Mouse (Mus musculus) limb, embryonic 15.5 days (tissue): ENCODE measurements around the gene Sh3gl1. TPM values are rescaled to one million over a fixed set of nuclear protein-coding genes. Genes with fewer than 3 reads are reported as not detected.
A peak's percentile ranks its signal among the peaks of the same experiment; 100 is the strongest.

ENCODE experiments used
- ATAC-seq: fragments of 200-750 bp; cut with Nextera tagmentation; 2 replicates; pipeline ENCODE4 v1.8.0; 2017; ENCODE audit warnings: low read depth, moderate TSS enrichment; ENCODE audit not compliant: insufficient number of reproducible peaks, low FRiP score, low TSS enrichment
- H3K27ac ChIP-seq: fragments of 300-500 bp; sonication (generic); 2 replicates; pipeline ENCODE4 v1.5.1; 2015; ENCODE audit warnings: moderate library complexity, mild to moderate bottlenecking, inconsistent platforms
- H3K27me3 ChIP-seq: fragments of 300-500 bp; sonication (generic); 2 replicates; pipeline ENCODE4 v1.6.1; 2015; ENCODE audit warnings: inconsistent platforms
- H3K36me3 ChIP-seq: fragments of 300-500 bp; sonication (generic); 2 replicates; pipeline ENCODE4 v1.6.1; 2015; ENCODE audit warnings: inconsistent platforms
- H3K4me1 ChIP-seq: fragments of 300-500 bp; sonication (generic); 2 replicates; pipeline ENCODE4 v1.6.1; 2015; ENCODE audit warnings: inconsistent platforms
- H3K4me2 ChIP-seq: fragments of 300-500 bp; sonication (generic); 2 replicates; pipeline ENCODE4 v1.6.1; 2015; ENCODE audit warnings: mild to moderate bottlenecking, inconsistent platforms
- H3K4me3 ChIP-seq: fragments of 300-500 bp; sonication (generic); 2 replicates; pipeline ENCODE4 v1.5.1; 2015; ENCODE audit warnings: mild to moderate bottlenecking, inconsistent platforms
- H3K9ac ChIP-seq: fragments of 300-500 bp; sonication (generic); 2 replicates; pipeline ENCODE4 v1.6.1; 2015; ENCODE audit warnings: inconsistent platforms
- H3K9me3 ChIP-seq: fragments of 300-500 bp; sonication (generic); 2 replicates; pipeline ENCODE4 v1.6.1; 2016; ENCODE audit warnings: inconsistent platforms
- WGBS: fragments of 180-500 bp; shearing (Covaris S2); methylation state at CpG from one replicate; pipeline ENCODE4 v1.1.7; 2015; 5-methylcytosine and 5-hydroxymethylcytosine counted together
- polyA plus RNA-seq: library from polyadenylated mRNA; unstranded; fragments of >200 nt; fragmentation: Nextera tagmentation; extraction: Ambion mirVana; gene quantifications from 2 replicates; pipeline ENCODE4 v1.2.1, GENCODE M21; 2015

Sh3gl1 gene
- polyA plus RNA-seq, 1 experiment from 2014 or later: 210 TPM

DNA sequence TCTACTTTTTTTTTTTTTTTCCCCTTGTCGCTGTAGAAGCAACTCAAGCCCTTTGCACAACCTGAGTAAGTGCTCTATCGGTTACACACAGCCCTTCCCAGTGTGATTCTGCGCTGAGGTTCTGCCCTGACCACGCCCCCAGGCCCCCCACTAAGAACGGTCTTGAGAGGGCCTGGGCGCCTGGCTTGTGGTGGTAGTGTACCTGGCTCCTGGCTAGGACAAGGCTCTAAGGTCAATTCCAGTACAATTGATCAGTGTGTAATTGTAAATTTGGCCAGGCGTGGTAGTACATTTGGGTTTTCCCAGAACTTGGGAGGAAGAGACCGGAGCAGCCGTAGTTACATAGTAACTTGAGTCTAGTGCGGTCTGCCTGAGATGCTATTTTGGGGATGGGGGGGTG lies 29.5 kb downstream of the Sh3gl1 start:
- Histone ChIP-seq H3K9ac (no peak overlapping the region), H3K9me3 (no peaks in the 10 kb centered on the region), H3K36me3 (peaks cover 7% of the 10 kb centered on the region), H3K27ac (no peak overlapping the region), H3K27me3 (no peaks in the 10 kb centered on the region), H3K4me3 (no peak overlapping the region), H3K4me1 (peaks cover 26% of the 10 kb centered on the region), H3K4me2 (no peak overlapping the region)
- no peak for ATAC-seq
- WGBS: 54% methylated on average over 10 of the region's 10 CpGs

DNA sequence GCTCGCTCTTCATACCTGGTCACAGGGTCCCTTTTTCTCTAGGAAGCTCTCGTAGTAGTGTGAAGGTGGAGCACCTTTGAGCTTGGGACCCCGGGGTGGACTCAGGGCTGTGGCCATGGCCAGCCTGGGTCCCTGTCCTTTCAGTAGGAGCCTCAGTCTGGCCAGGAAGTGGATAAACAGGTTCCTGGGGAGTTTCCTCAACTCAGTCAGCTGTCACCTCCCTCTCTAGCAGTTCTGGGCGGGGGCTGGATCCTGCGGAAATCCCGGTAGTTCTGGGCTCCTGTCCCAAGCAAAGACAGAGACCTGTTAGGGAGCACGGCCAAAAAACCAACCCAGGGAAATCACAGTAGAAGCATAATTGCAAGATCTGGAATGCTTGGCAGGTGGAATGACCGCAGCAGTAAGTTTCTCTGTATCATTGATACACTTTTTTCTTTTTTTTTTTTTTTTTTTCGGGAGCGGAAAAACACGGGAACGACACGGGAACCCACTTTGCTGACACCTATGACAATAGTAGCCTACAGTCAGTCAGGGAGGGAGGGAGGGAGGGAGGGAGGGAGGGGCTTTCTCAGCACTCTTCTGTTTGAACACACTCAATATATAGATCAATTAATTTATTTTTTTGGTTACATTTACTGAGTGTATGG lies 30.9 kb downstream of the Sh3gl1 start, which contains the start of the genes Stap2 and Mpnd:
Gene Stap2 (minus strand): TSS at position 170 of the 647 bp plus-strand sequence.
Gene Mpnd (plus strand): TSS at position 297 of the 647 bp plus-strand sequence.
- Histone ChIP-seq H3K9me3 (no peaks in the 10 kb centered on the region), H3K9ac (no peak within 1 kb of the TSS), H3K36me3 (no peaks in the 10 kb centered on the region), H3K4me3 (peak within 1 kb of the TSS; percentile 29), H3K4me1 (peaks cover 22% of the 10 kb centered on the region), H3K27me3 (peaks cover 3% of the 10 kb centered on the region), H3K27ac (no peak within 1 kb of the TSS), H3K4me2 (peak within 1 kb of the TSS; percentile 32)
- WGBS: 30% methylated on average over 9 of the region's 13 CpGs
- no peak for ATAC-seq

DNA sequence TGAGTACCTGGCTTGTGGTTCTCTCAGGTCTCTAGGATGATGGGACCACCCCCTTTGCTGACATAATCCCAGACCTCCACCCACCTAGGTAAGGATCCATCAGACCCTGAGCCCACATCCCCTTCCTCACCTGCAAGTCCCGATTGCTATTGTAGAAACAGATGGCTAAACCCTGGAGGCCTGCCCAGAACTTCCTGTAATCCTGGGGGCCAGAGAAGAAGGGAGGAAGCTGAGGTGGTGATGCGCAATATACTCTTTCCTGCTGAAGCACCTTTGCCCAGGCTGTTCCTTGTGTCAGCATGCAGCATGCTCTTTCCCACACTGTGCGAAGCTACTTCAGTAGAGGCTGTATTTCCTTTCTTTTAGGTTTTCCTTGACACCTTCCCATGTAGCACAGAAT lies 33.4 kb downstream of the Sh3gl1 start:
- Histone ChIP-seq H3K27me3 (peaks cover 10% of the 10 kb centered on the region), H3K4me1 (peaks cover 11% of the 10 kb centered on the region), H3K9me3 (no peaks in the 10 kb centered on the region), H3K9ac (no peak overlapping the region), H3K4me2 (no peak overlapping the region), H3K27ac (no peak overlapping the region), H3K36me3 (no peaks in the 10 kb centered on the region), H3K4me3 (no peak overlapping the region)
- 79% methylated on average over 3 of the region's 3 CpGs for whole genome bisulfite sequencing
- no peak for ATAC-seq

DNA sequence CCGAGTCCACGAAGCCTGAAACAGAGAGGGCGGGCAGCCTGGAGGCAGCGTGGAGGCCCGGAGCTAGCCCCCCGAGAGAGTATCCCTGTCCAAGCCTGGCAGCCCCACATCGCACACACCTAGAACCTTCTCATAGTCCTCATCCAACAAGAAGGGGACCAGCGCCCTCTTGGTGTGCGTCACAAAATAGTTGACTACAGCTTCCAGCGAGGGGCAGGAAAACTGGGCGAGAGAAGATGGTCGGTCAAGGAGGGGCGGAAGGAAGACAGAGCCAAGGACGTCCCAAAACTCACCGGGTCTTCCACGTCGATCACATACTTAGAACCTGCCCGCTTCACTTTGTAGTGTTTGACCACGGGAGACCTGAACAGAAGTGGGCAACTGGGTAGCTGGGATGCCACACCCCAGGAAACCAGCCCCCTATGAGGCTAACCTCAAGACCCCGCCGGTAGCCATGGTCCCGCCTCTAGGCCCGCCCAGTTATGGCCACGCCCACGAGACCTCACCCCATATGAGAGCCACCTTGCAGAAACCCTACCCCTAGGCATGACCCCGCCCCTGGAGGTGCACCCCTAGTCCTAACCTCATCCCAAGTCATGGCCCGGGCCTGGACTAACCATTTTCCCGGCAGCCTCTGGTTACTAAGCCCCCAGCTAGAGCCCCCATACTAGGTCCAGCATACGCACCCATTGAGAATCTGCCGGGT lies 36.5 kb downstream of the Sh3gl1 start:
- WGBS: 13% methylated on average over 30 of the region's 30 CpGs
- no peak overlapping the region for H3K4me3 ChIP-seq
- H3K27ac ChIP-seq: no peak overlapping the region
- H3K27me3 ChIP-seq: peaks cover 10% of the 10 kb centered on the region
- H3K36me3 ChIP-seq: peaks cover 9% of the 10 kb centered on the region; the same call in 1 of the 2 replicates
- H3K4me1 ChIP-seq: no peaks in the 10 kb centered on the region
- H3K4me2 ChIP-seq: peak overlapping the region; percentile 12; the same call in 1 of the 2 replicates
- ATAC-seq: no peak
- H3K9me3 ChIP-seq: no peaks in the 10 kb centered on the region
- no peak overlapping the region for H3K9ac ChIP-seq

DNA sequence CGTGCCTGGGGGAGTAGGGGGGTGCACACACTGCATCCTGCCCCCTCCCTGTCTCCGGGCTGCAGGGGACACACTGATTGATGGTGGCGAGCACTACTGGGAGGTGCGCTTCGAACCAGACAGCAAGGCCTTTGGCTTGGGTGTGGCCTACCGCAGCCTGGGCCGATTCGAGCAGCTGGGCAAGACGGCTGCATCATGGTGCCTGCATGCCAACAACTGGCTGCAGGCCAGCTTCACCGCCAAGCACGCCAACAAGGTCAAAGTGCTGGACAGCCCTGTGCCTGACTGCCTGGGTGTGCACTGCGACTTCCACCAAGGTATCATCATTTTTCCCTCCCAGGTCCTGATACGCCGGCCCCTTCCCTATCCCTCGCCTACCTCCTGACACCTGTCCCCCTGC lies 40.4 kb downstream of the Sh3gl1 start:
- Histone ChIP-seq H3K9ac (no peak overlapping the region), H3K9me3 (no peaks in the 10 kb centered on the region), H3K4me3 (no peak overlapping the region), H3K4me2 (no peak overlapping the region), H3K36me3 (peaks cover 9% of the 10 kb centered on the region; the same call in 1 of the 2 replicates), H3K27me3 (peaks cover 10% of the 10 kb centered on the region), H3K27ac (no peak overlapping the region), H3K4me1 (no peaks in the 10 kb centered on the region)
- 74% methylated on average over 15 of the region's 15 CpGs for whole genome bisulfite sequencing
- ATAC-seq: no peak

DNA sequence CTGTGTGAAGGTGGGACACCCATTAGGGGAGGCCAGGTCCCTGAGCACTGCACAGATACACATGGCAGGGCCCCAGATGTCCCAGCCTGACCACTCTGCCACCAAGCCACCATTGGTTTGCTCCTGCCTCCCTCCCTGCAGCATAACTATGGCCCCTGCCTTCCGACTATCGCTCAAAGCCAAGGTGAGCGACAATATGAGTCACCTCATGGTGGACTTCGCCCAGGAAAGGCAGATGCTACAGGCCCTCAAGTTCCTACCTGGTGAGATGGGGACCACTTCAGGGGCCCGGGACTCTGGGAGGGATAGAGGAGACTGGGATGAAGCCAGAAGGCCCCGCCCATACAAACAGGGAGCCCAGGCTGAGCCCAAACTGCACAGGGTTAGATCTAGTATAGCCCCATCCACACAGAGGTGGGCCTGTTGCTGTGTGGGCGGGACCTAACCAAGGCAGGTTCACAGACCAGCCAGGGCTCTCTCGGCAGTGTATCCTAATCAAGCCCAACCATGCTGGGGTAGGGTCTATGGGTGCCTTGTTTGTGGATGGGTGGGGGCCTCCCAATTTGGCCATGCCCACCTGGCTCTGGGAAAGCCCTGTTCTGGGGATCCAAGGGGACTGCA lies 46.0 kb downstream of the Sh3gl1 start:
- Histone ChIP-seq H3K9ac (no peak overlapping the region), H3K27ac (no peak overlapping the region), H3K27me3 (no peaks in the 10 kb centered on the region), H3K9me3 (no peaks in the 10 kb centered on the region), H3K4me1 (peaks cover 11% of the 10 kb centered on the region), H3K4me2 (no peak overlapping the region), H3K4me3 (no peak overlapping the region), H3K36me3 (peaks cover 6% of the 10 kb centered on the region; the same call in 1 of the 2 replicates)
- 86% methylated on average over 8 of the region's 8 CpGs for WGBS
- ATAC-seq: peak; percentile 50; the same call in 1 of the 2 replicates

DNA sequence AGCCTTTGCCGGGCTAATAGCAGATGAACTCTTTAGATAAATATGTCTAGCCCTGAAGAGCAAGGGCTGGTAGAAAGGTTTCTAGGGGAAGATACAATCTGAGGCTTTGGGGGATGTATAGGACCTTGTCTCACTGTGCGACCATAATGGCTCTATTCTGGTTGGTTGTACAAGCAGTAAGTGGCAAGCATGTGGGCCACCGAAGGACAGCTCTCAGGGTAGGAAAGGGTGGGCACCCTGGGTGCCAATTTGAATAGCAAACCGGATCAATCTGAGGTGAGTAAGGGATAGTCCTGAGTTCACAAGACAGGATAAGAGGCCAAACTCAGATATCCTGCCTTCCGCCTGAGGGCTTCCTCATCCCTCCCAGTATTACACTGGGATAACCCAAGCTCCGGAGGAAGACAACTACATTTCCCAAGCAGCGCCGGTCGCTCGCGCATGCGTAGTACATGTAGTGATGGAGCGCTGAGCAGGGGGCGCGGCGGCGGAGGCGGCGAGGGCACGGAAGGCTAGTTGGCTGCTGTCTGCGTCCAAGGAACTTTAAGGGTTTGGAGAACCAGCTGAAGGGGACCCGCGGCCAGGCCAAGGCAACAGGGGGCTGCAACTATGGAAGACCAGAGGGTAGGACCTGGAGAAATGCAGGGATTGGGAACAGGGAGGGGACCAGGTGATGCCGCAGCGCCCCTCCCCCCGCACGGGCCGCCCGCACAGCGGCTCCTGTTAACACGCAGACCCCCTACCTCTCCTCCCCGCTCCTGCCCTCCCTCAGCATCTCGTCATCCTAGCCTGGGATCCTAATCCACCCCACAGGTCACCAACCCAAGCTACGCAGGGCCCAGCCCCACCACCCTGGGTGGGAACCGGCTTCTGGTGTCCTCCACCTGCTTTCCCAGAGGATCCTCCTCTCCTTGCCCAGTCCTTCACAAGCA lies 50.1 kb downstream of the Sh3gl1 start, which contains the start of gene Fsd1:
Gene Fsd1 (plus strand): TSS at position 480 of the 932 bp plus-strand sequence.
- peaks cover 11% of the 10 kb centered on the region for H3K4me1 ChIP-seq
- peak within 1 kb of the TSS; percentile 56 for H3K4me3 ChIP-seq
- peak within 1 kb of the TSS; percentile 80 for H3K4me2 ChIP-seq
- peak within 1 kb of the TSS; percentile 29; the same call in 1 of the 2 replicates for H3K9ac ChIP-seq
- ATAC-seq: 0 out of 2 replicates have a peak, but pooled peaks have one; percentile 27
- WGBS: 9% methylated on average over 32 of the region's 35 CpGs
- H3K27me3 ChIP-seq: no peaks in the 10 kb centered on the region
- no peak within 1 kb of the TSS for H3K27ac ChIP-seq
- H3K9me3 ChIP-seq: no peaks in the 10 kb centered on the region
- H3K36me3 ChIP-seq: peaks cover 6% of the 10 kb centered on the region; the same call in 1 of the 2 replicates

DNA sequence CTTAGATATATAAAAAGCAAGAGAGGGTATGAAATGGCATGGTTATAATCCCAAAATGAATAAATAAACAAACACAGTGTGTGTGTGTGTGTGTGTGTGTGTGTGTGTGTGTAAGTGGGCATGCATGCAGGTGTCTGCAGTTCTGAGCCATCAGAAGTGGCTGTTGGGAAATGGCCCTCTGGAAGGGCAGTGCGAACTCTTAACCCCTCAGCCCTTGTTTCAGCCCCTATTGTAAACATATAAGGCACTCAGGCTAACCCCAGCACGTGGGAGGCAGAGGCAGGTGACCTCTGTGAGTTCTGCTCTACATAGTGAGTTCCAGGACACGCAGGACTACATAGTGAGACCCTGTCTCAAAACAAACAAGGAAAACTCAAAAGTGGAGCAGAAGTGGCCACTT lies 59.1 kb downstream of the Sh3gl1 start:
- H3K27me3 ChIP-seq: no peaks in the 10 kb centered on the region
- no peak overlapping the region for H3K27ac ChIP-seq
- H3K36me3 ChIP-seq: no peaks in the 10 kb centered on the region
- no peak overlapping the region for H3K4me2 ChIP-seq
- no peak overlapping the region for H3K9ac ChIP-seq
- WGBS: 51% methylated on average over 3 of the region's 3 CpGs
- no peak overlapping the region for H3K4me3 ChIP-seq
- 0 out of 2 replicates have a peak, but pooled peaks cover 8% of the 10 kb centered on the region for H3K4me1 ChIP-seq
- ATAC-seq: no peak
- H3K9me3 ChIP-seq: no peaks in the 10 kb centered on the region

DNA sequence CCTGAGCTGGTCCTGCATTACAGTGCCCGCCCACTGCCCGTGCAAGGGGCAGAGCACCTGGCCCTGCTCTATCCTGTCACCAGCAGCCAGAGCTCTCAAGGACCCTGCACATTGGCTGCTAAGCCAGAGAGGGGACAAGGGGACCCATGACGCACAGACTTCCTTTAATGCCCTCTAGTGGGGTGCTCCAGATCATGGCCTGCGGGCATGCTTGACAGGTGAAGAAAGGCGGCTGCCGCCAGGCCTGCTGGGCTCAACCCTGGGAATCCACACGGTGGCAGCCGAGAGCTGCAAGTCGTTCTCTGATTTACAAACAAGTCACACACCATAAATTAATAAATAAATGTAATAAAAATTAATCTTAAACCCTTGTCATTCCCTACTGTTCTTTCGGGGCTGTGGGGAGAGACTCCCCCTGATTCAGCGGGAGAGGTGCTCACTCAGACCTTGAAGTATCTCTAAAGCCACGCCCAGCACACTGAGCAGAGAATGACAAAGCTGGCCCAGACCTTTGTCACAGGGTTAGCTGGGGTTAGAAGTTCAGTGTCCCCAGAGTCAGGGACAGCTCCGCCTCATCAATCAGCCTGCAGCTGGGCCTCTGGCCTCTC lies 60.1 kb downstream of the Sh3gl1 start:
- WGBS: 18% methylated on average over 13 of the region's 13 CpGs
- Histone ChIP-seq H3K4me3 (no peak overlapping the region), H3K36me3 (no peaks in the 10 kb centered on the region), H3K4me2 (no peak overlapping the region), H3K27ac (no peak overlapping the region), H3K4me1 (peaks cover 10% of the 10 kb centered on the region), H3K9me3 (no peaks in the 10 kb centered on the region), H3K27me3 (peaks cover 4% of the 10 kb centered on the region; the same call in 1 of the 2 replicates), H3K9ac (no peak overlapping the region)
- no peak for ATAC-seq

DNA sequence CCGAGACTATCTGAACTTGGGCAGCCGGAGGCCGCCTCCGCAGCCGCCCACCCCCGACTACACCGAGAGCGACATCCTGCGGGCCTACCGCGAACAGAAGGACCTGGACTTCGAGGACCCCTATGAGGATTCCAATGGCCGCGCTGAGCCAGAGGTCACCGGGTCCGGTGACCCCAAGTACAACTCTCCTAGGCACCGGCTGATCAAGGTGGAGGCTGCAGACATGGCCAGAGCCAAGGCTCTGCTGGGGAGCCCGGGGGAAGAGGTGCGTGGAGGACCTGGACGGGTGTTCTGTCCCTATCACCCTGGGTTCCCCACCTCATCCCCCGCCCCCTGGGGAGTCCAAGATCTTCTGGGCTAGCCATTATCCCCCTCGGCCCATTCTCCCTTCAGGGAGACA lies 65.0 kb downstream of the Sh3gl1 start:
- WGBS: 39% methylated on average over 22 of the region's 22 CpGs
- Histone ChIP-seq H3K27me3 (peaks cover 12% of the 10 kb centered on the region; the same call in 1 of the 2 replicates), H3K36me3 (peaks cover 17% of the 10 kb centered on the region), H3K9me3 (no peaks in the 10 kb centered on the region), H3K4me1 (peaks cover 24% of the 10 kb centered on the region), H3K4me2 (peak overlapping the region; percentile 88), H3K4me3 (peak overlapping the region; percentile 53; the same call in 1 of the 2 replicates), H3K27ac (no peak overlapping the region), H3K9ac (no peak overlapping the region)
- no peak for ATAC-seq
